Mouse (Mus musculus) telencephalon, adult 2 months (tissue): ENCODE measurements around the gene Pip5k1b.
A peak's percentile ranks its signal among the peaks of the same experiment; 100 is the strongest.

Experiments
- DNase-seq: peaks from one replicate; pipeline ENCODE4 v3.0.0-alpha.2; 2011; ENCODE audit warnings: low read depth, low spot score

The Pip5k1b gene

DNA sequence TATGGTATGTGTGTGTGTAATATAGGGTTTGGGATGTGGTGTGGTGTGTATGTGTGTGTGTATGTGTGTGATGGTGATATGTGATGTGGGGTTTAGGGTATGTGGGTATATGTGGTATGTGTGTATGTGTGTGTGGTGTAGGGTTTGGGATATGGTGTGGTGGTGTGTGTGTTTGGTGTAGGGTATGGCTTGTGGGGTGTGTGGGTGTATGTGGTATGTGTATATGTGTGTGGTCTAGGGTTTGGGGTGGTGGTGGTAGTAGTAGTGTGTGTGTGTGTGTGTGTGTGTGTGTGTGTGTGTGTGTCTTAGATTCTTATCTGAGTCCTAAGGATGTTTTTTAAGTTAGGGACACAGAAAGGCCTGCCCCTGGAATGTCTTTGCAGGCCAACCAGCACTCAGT is 37.3 kb downstream of the Pip5k1b start:
- DNase-seq, result no peak

DNA sequence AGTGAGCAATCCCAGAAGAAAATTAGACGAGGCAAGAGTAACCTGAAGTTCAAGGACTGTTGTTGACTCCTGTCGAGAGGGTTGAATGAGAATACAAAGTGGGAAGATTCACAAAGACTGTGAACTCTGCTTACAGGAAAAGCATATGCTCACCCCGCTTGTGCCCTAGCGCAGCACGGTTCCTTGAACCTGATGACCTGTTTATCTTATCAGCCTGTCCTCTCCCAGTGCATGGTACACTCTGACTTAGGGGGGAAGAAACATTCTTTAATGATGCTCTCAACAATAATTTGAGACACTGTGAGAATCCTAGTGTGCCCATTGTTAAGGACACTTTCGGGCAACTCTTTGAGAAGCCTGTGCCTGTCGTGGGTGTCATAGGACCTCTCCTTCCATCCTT is 38.6 kb downstream of the Pip5k1b start:
- no peak for DNase-seq

DNA sequence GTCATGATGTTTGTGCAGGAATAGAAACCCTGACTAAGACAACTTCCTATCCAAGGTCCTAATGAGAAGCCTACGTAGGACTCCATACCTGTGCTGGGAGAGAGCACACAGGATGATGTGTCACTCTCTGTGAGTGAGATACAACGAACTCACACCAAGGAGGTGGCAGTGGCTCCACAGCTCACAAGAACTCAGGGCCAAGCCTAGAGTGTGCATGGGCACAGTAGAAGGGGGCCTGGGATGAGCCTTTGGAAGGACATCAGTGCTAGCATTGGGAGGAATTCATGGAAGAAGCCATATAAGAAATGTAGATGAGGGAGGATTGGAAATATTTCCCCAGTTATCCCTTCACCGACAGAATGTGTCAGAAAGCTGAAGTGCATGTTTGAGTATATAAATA is 39.7 kb downstream of the Pip5k1b start:
- DNase-seq, result no peak

DNA sequence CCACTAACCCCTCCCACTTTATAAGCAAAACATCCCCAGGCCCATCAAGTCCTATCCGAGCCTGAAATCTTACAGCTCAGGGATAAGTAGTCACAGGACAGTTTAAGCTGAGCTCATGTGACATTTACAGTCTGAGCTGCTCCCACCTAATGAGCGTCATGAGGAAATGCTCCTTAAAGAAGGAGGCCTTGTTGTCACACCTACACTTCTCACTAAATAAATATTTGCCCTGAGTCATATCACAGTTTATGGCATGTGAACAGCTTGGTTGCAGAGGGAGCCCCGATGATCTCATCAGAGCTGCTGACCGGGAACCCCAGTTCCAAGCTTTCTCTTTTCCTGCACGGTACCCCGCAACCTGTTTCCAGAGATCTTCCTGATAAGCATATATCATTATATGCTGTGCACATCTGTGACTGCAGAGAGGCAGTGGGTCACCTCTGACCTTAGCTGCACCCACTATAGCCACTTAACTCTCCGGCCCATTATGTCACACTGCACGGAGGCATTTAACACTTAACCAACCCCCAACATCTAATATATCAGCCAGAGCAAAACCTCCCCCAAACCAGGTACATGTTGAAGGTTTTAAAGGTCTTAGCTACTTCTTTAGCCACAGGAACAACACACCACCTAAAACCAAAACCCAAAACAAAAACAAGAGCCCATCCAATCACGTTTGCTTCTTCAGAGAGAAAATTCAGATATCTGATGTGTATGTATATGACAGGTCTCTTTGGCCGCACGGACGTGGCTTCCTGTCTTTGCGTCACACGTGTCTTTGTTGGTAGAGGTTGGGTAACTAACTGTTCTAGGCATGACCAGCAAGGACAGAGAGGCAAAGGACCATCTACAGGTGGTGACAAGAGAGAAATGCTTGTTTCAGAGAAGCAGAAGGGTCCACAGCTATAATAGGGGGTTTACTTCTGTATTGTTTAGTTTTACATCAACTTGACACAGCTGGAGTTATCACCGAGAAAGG is 40.7 kb downstream of the Pip5k1b start:
- DNase-seq, result no peak

DNA sequence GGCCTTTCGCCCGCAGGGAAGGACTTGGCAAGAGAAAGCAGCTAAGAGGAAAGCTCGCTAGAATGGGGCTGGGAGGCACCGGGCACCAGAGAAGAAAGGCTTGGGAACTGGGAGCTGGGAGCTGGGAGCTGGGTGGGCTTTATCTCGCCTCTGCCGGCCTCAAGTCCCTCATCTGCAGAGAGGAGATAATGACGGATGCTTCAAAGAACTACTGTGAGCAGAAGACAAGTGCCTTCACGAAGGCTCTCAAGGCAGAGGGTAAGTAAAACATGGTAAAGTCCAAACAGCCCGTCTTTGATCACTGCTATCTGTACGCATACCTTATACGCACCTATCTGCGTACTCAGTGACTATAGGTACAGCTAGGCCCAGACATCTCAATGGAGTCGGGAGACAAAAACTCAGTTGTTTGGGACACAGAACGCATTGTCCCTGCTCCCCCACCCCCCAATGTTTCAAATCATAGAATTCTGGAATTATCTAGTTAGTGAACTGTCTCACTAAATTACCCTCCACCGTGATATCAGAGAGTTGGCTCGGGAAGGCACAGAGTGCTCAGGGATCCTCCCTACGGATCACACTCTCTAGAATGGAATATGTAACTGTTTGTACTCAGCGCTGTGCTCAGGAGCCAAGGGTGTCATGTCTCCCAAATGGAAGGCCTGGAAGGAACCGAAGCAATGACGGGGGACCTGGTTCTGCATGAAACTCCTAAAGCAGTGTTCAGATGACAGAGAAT is 42.4 kb downstream of the Pip5k1b start:
- DNase-seq, result no peak

DNA sequence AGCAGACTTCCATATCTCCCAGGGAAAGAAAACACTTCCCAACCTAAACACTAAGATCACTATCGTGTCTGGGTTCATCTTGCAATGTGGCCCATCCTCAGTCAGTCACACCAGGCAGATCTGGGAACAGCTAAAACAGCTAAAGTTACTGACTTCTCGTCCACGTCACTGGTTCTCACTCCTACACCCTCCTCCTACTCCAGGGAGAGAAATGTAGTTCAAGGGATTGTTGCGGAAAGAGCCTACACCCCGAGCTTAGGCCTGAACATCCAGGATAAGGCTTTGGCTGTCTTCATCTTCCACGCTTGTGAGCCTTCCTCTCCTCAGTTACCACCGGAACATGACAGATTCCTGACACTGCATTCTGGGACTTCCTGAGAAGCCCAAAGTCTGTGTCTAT is 43.7 kb downstream of the Pip5k1b start:
- peak; percentile 31 for DNase-seq

DNA sequence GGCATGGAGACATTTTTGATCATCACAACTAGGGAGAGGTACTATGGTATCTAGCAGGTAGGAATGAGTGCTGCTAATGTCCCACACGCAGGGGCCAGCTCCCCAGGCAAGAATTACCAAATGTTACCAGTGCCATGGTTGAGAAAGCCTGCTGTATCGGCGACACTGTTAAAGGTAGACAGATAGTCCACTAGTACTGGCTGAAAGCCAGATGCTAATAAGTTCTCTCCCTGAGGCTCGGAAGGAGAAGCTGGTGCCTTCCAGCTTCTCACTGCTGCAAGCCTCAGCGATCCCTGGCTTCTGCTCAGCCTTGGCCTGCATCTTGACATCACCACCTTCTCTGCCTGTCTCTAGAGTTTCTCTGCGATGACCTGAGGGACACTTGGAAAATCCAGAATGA is 46.3 kb downstream of the Pip5k1b start:
- no peak for DNase-seq

DNA sequence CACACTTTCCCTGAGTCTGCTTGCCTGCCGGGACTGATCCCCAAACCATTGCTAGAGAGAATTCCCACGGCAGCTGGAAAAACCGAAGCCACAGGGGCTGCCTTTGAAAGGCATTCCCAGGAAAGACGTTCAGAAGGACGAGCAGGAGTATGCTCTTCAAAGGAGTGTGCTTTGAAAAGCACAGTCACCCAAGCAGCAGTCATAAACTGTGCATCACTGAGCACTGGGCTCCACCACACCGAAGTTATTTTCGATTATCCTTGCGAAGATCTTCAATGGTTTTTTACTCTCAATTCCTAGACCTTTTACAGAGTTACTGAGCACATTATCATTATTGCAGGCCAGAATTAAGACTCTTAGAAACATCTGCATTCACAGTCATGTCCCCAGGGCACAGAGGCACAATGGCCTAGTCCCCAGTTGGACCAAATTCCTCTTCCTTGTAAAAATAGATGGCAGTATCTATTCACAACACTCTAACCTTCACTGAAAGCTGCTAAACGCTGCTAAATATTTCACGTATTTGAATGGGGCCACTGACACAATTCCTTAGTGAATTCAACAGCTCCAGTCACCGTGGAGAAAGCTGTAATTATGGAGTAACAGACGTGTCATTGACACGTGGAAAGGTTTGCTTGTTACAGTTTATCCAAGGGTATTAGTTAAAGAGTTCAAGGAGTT is 47.4 kb downstream of the Pip5k1b start:
- no peak for DNase-seq

DNA sequence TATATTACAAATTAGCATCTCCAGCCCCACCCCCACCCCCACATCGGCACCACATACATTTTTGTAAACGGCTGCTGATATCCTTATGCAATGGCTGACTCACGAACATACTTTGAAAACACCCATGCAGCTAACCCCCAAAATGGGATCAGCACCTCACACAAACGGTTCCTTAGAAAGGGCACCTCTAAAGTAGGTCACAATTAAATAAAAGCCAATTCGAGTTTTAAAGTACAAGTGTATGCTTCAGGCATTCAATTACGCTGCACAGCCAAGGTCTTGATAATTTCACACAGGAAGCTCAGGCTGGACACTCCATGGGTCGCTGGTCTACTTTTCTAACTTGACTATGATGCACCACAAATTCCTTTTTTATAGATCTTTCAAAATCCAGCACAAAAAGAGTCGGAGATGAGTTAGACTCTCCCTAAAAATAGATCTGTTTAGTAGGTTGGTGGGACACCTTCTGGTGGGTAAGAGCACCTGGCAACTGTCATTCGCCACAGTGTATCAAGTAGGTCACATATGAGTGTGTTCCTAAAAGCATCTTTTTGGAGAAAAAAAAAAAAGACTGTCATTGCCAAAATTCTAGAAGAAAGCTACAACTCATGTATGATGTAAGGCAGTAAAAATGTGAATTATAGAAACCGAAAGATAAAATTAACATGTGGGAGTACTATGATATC is 52.8 kb downstream of the Pip5k1b start:
- no peak for DNase-seq

DNA sequence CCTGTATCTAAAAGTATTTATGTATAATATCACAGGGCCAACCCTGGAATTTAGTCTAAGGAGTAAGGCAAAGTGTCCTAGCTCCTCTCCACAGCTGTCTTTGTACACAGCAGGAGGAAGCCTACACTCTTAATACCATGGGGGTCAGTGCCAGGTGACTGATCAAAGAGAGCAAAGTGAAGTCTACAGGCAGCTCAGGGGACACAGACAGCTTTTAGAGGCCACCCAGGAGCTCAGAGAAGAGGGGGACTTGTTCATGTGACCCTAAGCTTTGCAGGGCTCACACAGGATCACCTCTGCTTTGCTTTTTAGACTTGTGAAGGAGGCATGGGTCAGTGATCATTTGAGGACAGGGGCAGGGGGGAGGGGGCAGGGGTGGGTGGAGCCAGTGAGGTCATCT is 54.1 kb downstream of the Pip5k1b start:
- no peak for DNase-seq

DNA sequence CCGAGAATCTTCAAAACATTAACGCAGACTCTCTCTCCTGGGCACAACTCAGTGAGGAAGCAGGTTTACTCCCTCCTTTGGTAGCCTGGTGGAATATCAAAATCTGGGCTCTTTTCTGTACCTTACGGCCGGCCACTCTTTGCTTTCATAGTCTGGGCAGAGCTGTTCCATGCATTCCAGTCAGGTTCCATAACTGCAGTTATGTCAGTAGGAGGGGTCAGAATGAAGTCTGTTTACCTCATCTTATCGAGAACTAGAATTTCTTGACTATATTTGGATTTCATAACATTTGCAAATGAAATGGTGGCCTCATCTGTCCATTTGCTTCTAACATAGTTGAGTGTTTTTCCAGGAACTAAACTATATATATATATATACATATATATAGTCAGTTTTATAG is 55.2 kb downstream of the Pip5k1b start:
- DNase-seq, result no peak

DNA sequence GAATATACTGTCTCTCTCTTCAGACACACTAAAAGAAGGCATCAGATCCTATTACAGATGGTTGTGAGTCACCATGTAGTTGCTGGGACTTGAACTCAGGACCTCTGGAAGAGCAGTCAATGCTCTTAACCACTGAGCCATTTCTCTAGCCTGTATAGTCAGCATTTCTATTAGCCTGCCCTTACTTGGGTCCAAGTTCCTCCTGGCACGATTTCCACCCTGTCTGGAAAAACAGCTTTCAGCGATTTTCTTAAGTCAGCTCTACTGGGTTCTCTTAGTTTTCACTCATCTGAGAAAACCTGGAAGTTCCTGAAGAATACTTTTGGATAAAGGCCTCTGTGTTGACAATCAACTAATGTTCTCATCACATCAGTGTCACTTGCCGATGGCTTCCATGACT is 56.4 kb downstream of the Pip5k1b start:
- DNase-seq, result no peak

DNA sequence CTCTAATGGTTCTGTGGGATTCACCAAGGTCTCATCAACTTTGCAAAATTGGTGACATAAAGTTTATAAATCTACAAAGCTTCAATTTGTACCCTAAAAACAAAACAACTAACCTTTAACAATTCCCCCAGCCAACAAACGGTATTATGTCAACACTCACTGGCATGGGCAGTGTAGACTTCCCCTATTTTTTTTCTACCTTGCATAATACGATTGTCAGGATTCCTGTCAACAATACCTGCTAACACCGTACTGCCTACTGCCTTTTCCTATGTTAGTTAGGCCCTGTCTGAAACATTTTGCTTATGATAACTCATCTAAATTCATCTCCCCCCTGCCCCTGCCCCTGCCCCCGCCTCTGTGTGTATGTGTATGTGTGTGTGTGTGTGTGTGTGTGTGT is 61.8 kb downstream of the Pip5k1b start:
- no peak for DNase-seq

DNA sequence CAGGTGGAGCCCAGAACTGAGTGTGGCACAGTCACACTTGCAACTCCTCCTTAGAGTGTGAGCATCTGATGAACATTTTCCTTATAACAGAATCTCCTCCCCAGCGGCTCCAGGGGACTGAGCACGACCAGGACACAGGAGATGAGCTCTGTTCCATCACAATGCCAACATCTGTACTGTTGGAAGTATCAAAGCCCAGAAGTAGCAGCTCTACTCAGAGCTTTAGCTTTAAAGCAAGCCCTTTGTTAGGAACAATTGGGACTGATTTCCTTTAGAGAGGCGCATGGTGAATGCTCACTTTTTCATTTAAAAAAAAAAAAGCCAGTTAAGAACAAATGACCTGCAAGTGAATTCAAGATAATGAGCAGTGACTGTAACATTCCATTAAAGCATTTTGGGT is 63.8 kb downstream of the Pip5k1b start:
- no peak for DNase-seq

DNA sequence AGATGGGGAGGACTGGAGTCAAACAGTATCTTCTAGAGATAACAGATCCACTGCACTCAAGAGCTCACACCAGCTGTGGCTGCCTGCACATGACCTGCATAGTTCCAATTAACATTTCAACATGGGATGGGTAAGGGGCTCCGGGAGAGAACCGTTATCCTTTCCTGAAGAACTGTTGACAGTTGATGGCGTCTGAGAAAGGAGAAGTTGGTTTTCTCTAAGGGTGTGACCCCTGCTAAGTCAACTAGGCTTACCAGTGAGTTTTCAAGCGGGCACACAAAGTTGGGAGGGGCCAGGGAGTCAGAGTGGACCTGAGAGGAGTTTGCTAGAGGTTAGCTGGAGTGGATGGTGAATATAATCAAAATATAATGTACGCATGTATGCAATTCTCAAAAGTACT is 65.4 kb downstream of the Pip5k1b start:
- no peak for DNase-seq

DNA sequence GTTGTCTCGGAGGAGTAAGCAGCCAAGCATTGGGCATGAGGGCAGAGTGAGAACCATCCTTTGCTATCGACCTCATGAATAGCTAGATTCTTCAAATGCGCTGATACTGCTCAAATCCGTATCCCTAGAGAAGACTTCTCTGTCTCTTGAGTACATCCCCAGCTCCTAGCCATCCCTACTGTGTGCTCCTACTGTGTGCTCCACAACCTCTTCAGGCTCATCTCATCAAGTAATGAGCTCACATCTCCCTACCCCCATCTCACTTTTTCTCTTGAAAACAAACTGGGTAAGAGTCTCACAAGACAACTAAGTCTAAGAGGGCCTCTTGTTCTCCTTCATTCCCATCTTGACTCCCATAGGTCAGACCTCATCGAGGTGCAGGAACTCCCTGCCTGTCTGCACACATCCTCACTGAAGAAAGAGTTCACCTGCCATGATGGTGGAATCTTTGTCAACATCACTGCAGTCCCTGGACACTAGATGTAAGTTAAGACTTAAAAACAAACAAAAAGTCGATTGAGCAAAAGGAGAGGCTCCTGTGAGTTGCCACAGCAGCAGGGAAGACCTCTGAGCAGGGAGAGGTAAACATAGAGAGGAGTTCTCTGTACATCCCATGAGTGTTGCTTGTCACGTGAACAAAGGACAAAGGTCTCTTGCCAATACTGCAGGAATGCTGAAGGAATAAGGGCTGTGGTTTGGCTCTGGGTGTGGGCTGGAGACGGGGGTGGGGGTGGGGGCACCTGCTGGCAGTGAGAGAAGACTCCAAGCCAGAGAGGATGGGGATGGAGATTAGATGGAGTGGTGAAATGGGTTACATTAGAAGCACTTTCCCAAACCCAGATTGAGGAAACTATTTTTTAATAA is 69.0 kb downstream of the Pip5k1b start:
- DNase-seq, result no peak

DNA sequence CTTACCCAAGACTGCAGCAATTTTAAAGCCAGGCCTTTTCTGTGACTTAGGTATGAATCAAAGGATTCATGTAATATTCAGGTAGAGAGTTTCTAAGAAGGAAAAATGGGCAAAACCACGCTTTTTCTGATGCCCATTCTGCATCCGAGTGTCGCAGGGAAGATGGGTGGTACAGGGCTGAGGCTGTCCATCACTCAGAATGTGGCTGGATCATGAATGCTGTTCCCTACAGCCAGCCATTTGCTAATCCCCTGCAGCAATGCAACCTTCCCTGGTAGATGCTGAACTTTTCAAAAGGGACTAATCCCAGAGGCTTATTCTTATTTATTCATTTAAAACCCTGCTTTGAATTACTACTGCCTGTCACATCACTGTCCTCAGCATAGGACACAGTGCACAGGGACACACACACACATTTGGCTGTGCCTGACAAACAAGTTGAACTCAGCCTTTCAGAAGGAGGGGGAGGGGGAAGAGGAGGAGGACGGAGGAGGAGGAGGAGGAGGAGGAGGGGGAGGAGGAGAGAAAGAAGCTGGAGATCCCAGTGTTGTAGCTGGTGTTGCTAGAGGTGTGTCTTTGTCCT is 71.0 kb downstream of the Pip5k1b start:
- no peak for DNase-seq

DNA sequence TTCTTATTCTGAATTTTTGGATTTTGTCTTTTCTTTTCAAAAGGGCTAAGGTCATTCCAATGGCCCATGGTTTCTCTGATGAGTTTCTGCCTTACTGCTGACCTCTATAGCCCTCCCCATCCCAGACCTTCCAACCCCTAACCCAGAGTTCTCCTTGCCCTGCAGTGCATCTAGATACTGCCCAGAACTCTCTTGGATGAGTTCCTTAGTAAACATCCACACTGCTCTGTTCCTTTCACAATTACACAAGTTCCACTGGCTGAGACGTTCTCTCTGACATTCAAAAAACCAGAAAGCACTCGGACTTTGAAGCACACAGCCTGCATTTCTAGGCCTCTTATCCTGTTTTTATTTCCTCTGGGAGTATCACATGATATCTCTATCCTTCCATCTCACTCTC is 74.8 kb downstream of the Pip5k1b start:
- DNase-seq, result no peak

DNA sequence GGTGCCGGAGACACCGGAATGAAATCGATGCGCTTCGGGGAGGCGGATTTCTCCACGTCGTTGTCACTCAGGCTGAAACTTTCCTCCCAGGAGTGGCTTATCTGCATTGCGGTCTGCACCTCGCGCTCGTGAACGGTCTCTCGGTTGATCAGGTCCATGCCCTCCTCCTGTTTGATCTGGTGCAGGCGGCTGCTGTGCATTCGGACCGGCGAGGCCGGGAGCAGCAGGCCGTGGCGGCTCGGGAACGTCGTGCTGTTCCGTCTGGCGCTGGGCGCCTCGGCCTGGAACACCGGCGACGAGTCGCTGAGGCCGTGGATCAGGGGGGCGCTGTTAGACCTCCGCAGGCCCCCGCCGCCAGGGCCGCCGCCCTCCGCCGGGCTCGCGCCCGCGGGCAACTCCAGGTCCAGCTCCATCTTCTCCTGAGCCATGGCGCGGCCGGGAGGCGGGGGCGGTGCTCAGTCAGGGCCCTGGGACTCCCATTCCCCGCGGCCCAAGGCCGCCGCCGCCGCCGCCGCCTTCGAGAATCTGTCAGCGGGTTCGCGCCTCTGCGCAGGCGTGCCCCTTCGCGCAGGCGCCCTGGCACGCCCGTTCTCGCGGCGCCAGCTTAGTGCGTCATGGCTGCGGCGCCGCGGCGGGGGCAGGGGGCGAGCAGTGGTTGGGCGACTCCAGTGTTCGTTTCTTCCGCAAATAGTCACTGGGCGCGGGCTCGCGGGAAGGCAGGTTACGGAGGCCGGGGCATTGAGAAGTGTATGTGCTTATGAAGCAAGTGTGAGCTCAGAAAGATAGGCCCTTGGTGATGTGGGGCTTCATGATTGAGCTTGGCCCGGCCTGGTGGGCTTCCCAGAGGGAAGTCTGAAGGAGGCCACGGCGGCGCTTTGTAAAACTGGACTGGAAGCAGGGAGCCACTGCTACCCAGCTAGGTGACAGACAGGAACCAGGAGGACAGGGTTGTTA is 78.5 kb downstream of the Pip5k1b start, which contains the start of gene Fam122a:
Gene Fam122a, minus strand, starts transcription at position 428 of the 954 bp plus-strand sequence.
- DNase-seq, result peak; percentile 73
